Mouse (Mus musculus): ENCODE results near the gene Tatdn2. TPM values are rescaled to one million over a fixed set of nuclear protein-coding genes. Genes with fewer than 3 reads are reported as not detected.

Gene Tatdn2
- polyA plus RNA-seq, 1 experiment from 2014 or later, result 0.95 TPM

DNA sequence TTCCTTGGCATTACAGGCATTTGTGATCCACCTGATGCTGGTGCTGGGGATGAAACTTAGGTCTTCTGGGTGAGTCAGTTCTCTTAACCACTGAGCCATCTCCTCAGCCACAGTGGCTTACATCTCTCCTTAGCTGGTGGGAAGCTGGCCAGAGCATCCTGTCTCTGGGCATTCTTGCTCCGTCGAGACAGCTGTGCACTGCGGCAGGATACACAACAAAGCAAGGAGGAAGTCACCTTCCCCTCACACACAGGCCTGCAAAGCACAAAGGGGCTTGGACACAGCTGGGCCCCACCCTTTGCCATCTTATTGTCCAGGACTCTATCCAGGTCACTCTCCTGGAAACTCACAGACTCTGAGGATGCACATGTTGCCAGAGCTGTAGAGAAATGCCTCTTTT is 38.6 kb upstream of the Tatdn2 start:
- ATAC-seq (ENCODE audit: low FRiP score, low TSS enrichment), result no peak

DNA sequence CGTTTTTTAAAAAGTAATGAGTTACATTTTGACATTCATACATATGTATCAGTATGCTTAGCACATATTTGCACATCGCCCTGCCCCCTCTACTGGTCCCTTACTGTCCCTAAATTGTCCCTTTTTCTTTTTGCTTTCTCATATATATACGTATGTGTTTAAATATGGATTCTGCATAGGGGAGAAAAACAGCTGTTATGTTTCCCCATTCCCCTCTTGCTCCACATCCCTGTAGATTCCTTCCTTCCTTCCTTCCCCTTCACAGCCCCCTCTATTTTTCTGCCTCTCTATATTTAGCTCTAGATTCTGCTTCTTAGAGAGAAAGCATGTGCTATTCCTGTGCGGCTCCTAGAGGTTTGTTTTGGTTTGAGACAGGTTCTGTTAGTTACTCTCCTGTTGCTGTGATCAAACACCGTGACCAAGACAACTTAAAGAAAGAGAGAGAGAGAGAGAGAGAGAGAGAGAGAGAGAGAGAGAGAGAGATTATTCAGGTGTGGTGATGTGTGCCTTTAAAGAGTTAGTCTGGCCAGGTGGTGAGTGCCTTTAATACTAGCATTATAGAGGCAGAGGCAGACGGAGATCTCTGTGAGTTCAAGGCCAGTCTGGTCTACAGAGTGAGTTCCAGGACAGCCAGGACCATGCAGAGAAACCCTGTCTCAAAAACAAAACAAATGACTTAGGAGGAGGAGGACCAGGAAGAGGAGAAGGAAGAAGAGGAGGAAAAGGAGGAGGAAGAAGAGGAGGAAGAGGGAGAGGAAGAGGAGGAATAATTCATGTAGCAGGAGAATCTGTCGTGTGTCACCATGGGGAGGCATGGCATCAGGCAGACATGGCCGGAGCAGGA is 37.0 kb upstream of the Tatdn2 start:
- Histone ChIP-seq H3K9ac (replicated peaks; ENCODE audit: low read length) (no peak overlapping the region), H3K27me3 (ENCODE audit: insufficient read depth, low read length) (no peaks in the 10 kb centered on the region), H3K27ac (ENCODE audit: low read length) (peak overlapping the region; percentile 62), H3K36me3 (ENCODE audit: insufficient read depth, low read length) (no peaks in the 10 kb centered on the region), H3K4me3 (ENCODE audit: low read length) (no peak overlapping the region), H3K4me1 (ENCODE audit: insufficient read depth, low read length) (peaks cover 35% of the 10 kb centered on the region), H3K9me3 (ENCODE audit: low read length) (peaks cover 2% of the 10 kb centered on the region; the same call in 1 of the 2 replicates), H3K4me2 (replicated peaks; ENCODE audit: low read depth, low read length) (no peak overlapping the region)
- ATAC-seq (ENCODE audit: low FRiP score, low TSS enrichment), result peak; percentile 29; the same call in 1 of the 2 replicates
- WGBS, result 46% methylated on average over 8 of the region's 8 CpGs

More for the DNA sequence above, 38.6 kb upstream of the Tatdn2 start:
- Histone ChIP-seq H3K9ac (replicated peaks; ENCODE audit: low read length) (no peak overlapping the region), H3K9me3 (ENCODE audit: low read length) (peaks cover 2% of the 10 kb centered on the region; the same call in 1 of the 2 replicates), H3K27me3 (ENCODE audit: insufficient read depth, low read length) (no peaks in the 10 kb centered on the region), H3K4me3 (ENCODE audit: low read length) (no peak overlapping the region), H3K4me2 (replicated peaks; ENCODE audit: low read depth, low read length) (no peak overlapping the region), H3K36me3 (ENCODE audit: insufficient read depth, low read length) (no peaks in the 10 kb centered on the region), H3K27ac (ENCODE audit: low read length) (peak overlapping the region; percentile 9; the same call in 1 of the 2 replicates), H3K4me1 (ENCODE audit: insufficient read depth, low read length) (peaks cover 35% of the 10 kb centered on the region)
- WGBS, result 58% methylated on average over 3 of the region's 3 CpGs

DNA sequence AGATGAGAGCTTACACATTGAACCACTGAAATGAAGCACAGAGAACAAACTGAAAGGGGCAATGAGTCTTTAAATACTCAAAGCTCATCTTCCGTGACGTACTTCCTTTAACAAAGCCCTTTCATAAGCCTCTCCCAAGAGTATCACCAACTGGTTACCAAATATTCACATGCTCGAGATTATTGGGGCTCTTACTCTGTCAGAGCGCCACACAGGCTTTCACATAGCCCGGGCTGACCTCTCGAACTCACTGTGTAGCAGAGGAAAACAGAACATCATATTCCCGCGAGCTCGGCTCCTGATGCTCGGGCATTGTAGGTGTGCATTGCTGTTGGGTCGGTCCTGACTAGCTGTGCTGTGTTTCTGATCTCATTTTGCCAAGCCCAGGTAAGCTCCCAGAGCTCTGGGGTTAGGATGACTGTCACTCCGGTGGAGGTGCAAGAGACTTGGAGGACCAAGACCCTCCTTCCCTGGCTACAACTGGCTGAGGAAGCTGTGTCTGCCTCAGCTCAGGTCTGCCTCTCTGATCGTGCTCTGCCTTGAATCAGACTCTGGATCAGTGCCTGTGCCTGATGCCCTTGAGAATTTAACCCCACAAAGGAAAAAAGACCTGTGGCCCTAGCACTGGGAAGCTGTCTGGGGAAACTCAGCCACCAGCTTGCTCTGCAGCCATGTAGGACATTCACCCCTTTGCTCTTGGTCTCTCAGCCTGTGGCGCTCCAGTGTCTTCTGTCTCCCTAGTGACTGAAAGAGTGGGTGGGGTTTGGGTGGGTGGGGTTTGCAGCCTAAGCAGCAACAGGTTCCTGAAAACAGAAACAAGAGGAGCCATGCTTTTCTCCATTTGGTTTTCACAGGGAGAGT is 36.1 kb upstream of the Tatdn2 start:
- Histone ChIP-seq H3K4me3 (ENCODE audit: low read length) (no peak overlapping the region), H3K27me3 (ENCODE audit: insufficient read depth, low read length) (no peaks in the 10 kb centered on the region), H3K36me3 (ENCODE audit: insufficient read depth, low read length) (no peaks in the 10 kb centered on the region), H3K4me1 (ENCODE audit: insufficient read depth, low read length) (peaks cover 35% of the 10 kb centered on the region), H3K4me2 (replicated peaks; ENCODE audit: low read depth, low read length) (0 out of 2 replicates have a peak overlapping the region, but pooled peaks have one; percentile 6), H3K9me3 (ENCODE audit: low read length) (peaks cover 2% of the 10 kb centered on the region; the same call in 1 of the 2 replicates), H3K27ac (ENCODE audit: low read length) (peak overlapping the region; percentile 62), H3K9ac (replicated peaks; ENCODE audit: low read length) (0 out of 2 replicates have a peak overlapping the region, but pooled peaks have one; percentile 18)
- ATAC-seq (ENCODE audit: low FRiP score, low TSS enrichment), result peak; percentile 55; the same call in 1 of the 2 replicates
- 50% methylated on average over 14 of the region's 14 CpGs for WGBS

DNA sequence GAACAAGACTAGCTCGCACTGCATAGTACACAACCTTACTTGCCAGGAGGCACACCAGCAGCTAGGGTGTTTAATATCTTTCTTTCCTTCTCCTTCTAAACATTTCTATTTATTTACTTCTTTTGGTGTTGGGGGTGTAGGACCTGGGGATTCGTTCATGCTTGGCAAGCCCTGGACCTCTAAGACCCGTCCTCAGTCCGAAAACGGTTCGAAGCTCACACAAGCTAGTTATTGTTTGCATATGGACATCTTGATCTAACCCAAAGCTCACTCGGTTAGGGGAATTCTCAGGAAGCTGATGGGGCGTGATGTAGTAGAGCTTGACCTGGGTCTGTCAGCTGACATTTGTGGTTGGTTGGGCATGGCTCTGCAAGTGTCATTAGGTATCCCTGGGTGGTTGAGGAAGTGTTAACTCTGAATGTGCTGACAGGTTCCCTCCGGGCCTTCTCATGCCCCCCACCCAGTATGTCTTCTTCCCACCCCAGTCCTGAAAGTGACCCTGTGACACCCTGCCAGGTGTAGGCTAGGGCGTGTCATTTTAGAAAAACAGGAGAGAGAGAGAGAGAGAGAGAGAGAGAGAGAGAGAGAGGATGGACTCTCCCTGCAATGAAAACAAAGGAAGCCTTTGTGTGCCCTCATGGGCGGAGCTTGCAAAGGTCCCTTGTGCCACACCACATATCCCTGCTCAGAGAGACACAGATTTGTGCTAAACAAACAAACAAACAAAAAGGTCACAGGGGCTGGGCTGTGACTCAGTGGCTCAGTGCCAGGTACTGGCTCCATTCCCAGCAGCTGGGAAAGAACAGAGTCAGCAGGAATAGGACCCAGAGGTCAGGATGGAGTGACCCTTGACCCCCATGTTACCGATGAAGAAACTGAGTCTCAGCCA is 35.3 kb upstream of the Tatdn2 start:
- Histone ChIP-seq H3K36me3 (ENCODE audit: insufficient read depth, low read length) (no peaks in the 10 kb centered on the region), H3K4me3 (ENCODE audit: low read length) (no peak overlapping the region), H3K27ac (ENCODE audit: low read length) (peak overlapping the region; percentile 57), H3K9me3 (ENCODE audit: low read length) (peaks cover 2% of the 10 kb centered on the region; the same call in 1 of the 2 replicates), H3K4me2 (replicated peaks; ENCODE audit: low read depth, low read length) (0 out of 2 replicates have a peak overlapping the region, but pooled peaks have one; percentile 6), H3K27me3 (ENCODE audit: insufficient read depth, low read length) (no peaks in the 10 kb centered on the region), H3K4me1 (ENCODE audit: insufficient read depth, low read length) (peaks cover 35% of the 10 kb centered on the region), H3K9ac (replicated peaks; ENCODE audit: low read length) (0 out of 2 replicates have a peak overlapping the region, but pooled peaks have one; percentile 18)
- peak; percentile 29; the same call in 1 of the 2 replicates for ATAC-seq (ENCODE audit: low FRiP score, low TSS enrichment)
- 33% methylated on average over 12 of the region's 12 CpGs for WGBS

DNA sequence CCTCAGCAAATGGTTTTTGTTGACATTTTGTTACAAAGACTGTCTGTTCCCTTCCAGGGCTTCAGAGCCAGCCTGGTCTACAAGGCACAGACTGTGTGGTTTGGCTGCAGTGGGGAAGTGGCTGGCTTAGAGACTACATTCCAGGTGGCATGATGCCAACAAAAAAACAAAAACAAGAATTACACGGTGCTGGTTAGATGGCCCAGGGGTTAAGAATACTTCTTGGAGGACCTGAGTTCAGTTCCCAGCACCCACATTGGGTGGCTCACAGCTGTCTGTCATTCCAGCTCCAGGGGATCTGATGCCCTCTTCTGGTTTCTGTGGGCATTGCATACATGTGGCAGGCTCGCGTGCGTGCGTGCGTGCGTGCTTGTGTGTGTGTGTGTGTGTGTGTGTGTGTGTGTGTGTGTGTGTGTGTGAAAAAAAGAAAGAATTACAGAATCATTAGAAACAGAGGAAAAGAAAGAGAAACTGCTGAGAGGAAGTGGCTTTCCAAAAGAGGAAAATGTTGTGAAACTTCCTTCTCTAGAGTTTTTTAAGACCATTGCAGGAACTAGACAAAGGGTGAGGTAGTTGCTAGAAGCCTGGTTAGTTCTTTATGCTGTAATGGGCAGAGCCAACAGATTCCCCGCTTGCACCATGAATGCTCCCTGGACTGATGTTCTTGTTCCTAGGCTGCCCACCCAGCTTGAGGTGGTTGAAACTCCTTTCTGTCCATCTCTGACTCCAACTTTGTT is 33.7 kb upstream of the Tatdn2 start:
- Histone ChIP-seq H3K9ac (replicated peaks; ENCODE audit: low read length) (no peak overlapping the region), H3K36me3 (ENCODE audit: insufficient read depth, low read length) (no peaks in the 10 kb centered on the region), H3K4me3 (ENCODE audit: low read length) (no peak overlapping the region), H3K27ac (ENCODE audit: low read length) (no peak overlapping the region), H3K27me3 (ENCODE audit: insufficient read depth, low read length) (no peaks in the 10 kb centered on the region), H3K4me1 (ENCODE audit: insufficient read depth, low read length) (peaks cover 38% of the 10 kb centered on the region), H3K9me3 (ENCODE audit: low read length) (peaks cover 2% of the 10 kb centered on the region; the same call in 1 of the 2 replicates), H3K4me2 (replicated peaks; ENCODE audit: low read depth, low read length) (no peak overlapping the region)
- 93% methylated on average over 8 of the region's 8 CpGs for WGBS
- ATAC-seq (ENCODE audit: low FRiP score, low TSS enrichment), result no peak

DNA sequence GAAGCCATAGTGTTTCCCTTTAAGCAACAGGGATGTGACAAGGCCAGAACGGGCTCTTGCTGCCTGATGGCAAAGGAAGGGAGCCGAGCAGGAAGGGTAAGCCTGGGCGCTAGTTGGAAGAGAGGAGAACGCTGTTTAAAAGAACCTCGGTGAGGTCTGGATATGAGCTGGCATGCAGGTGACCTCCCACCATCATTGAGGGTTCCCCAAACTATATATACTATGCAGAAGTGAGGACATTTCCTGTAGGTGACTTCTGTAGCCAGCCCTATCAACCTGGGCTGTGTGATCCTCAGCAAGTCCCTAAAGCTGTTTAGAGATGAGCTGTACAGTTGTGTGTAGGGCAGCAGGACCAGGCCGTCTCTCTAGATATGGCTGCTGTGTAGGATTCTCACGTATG is 32.5 kb upstream of the Tatdn2 start:
- Histone ChIP-seq H3K36me3 (ENCODE audit: insufficient read depth, low read length) (no peaks in the 10 kb centered on the region), H3K4me3 (ENCODE audit: low read length) (no peak overlapping the region), H3K27me3 (ENCODE audit: insufficient read depth, low read length) (no peaks in the 10 kb centered on the region), H3K9me3 (ENCODE audit: low read length) (peaks cover 2% of the 10 kb centered on the region; the same call in 1 of the 2 replicates), H3K4me1 (ENCODE audit: insufficient read depth, low read length) (peaks cover 47% of the 10 kb centered on the region), H3K27ac (ENCODE audit: low read length) (no peak overlapping the region), H3K4me2 (replicated peaks; ENCODE audit: low read depth, low read length) (no peak overlapping the region), H3K9ac (replicated peaks; ENCODE audit: low read length) (no peak overlapping the region)
- ATAC-seq (ENCODE audit: low FRiP score, low TSS enrichment), result no peak
- 88% methylated on average over 7 of the region's 7 CpGs for WGBS

DNA sequence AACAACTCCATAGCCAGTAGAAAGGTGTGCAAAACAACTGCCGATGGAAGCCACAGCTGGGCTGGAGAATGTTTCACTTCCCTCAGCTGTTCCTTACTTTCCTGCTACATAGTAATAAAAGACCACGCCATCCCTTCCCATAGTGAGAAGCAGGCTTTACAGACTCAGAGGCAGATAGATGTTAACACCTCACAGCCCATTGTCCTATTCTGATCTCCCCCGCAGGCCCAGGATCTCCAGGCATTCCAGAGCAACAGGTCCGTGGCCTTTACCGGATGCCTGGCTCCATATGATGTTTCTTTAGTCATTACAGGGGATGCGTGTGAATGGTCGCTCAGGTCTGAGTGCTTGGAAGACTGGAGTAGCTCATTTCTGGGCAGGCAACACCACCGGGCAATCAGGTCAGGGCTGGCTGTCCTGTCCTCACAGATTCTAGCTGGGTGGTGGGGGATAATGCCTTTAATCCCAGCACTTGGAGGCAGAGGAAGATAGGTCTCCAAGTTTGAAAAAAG is 29.2 kb upstream of the Tatdn2 start:
- Histone ChIP-seq H3K4me2 (replicated peaks; ENCODE audit: low read depth, low read length) (no peak overlapping the region), H3K27ac (ENCODE audit: low read length) (no peak overlapping the region), H3K36me3 (ENCODE audit: insufficient read depth, low read length) (no peaks in the 10 kb centered on the region), H3K4me1 (ENCODE audit: insufficient read depth, low read length) (peaks cover 22% of the 10 kb centered on the region), H3K9ac (replicated peaks; ENCODE audit: low read length) (no peak overlapping the region), H3K4me3 (ENCODE audit: low read length) (no peak overlapping the region), H3K27me3 (ENCODE audit: insufficient read depth, low read length) (no peaks in the 10 kb centered on the region), H3K9me3 (ENCODE audit: low read length) (peaks cover 8% of the 10 kb centered on the region)
- ATAC-seq (ENCODE audit: low FRiP score, low TSS enrichment), result no peak
- WGBS, result 38% methylated on average over 8 of the region's 8 CpGs

DNA sequence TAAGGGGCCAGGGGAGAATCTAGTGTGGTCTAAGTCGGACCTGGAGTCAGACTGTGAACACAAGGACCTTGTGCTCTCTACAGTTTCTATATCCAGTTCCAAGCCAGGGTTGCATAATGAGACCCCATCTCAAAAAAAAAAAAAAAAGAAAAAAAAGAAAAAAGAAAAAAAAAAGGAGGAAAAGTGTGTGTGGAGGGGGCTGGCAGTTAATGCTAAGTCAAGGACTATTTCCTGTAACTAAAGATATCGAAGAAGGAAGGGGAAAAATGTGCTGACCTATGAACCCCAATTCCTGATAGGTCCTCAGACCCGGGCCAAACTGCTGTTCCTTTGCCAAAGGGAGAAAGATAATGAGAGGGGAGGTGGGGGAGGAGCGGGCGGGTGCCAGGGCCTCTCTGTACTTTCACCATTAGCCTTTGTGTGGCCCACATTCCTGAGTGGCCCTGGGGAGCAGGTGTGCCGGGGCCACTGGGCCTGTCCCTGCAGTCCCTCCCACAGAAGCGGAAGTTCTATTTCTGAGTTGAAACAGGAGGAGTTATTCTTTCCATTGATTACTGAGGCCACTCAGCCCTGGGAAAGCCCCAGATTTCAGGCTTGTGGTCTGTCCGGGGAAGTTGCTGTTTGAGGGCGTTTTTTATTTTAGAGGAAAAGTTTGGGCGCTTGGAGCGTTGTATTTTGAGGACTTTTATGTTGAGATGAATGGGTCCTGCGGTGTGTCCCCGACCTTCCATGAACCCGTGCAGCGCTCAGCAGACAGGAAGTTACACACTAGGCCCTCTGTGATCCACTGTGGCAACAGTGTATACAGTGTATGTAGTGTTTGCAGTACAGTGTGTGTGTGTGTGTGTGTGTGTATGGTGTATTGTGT is 28.3 kb upstream of the Tatdn2 start:
- Histone ChIP-seq H3K9me3 (ENCODE audit: low read length) (peaks cover 6% of the 10 kb centered on the region), H3K4me1 (ENCODE audit: insufficient read depth, low read length) (peaks cover 22% of the 10 kb centered on the region), H3K4me3 (ENCODE audit: low read length) (no peak overlapping the region), H3K36me3 (ENCODE audit: insufficient read depth, low read length) (no peaks in the 10 kb centered on the region), H3K4me2 (replicated peaks; ENCODE audit: low read depth, low read length) (0 out of 2 replicates have a peak overlapping the region, but pooled peaks have one; percentile 15), H3K27me3 (ENCODE audit: insufficient read depth, low read length) (no peaks in the 10 kb centered on the region), H3K27ac (ENCODE audit: low read length) (peak overlapping the region; percentile 72), H3K9ac (replicated peaks; ENCODE audit: low read length) (no peak overlapping the region; the same call in 1 of the 2 replicates)
- whole genome bisulfite sequencing, result 31% methylated on average over 15 of the region's 15 CpGs
- peak; percentile 69; the same call in 1 of the 2 replicates for ATAC-seq (ENCODE audit: low FRiP score, low TSS enrichment)

All from kidney, embryonic 16.5 days (tissue).